Mouse (Mus musculus) CH12.LX (cell line): ENCODE results near the gene Capn11.
A peak's percentile ranks its signal among the peaks of the same experiment; 100 is the strongest.

Source experiments
- CTCF ChIP-seq, 2 experiments: IDR thresholded peaks in 1 of 2; conservative IDR thresholded peaks in 1 of 2; 2 replicates each; pipeline ENCODE4 v1.5.1; 2011 to 2012; ENCODE audit warnings: low read depth in 2 of 2, low read length in 2 of 2, improper control_type of control experiment in 1 of 2, inconsistent platforms in 1 of 2, mild to moderate bottlenecking in 1 of 2, moderate library complexity in 1 of 2
- E2F4 ChIP-seq: IDR thresholded peaks from 2 replicates; pipeline ENCODE4 v1.6.1; 2011; ENCODE audit warnings: low read depth, low read length, improper control_type of control experiment; ENCODE audit not compliant: insufficient replicate concordance
- ELF1 ChIP-seq: IDR thresholded peaks from 2 replicates; pipeline ENCODE4 v1.6.1; 2014; ENCODE audit warnings: low read depth, mild to moderate bottlenecking, inconsistent platforms, low read length, improper control_type of control experiment
- EP300 ChIP-seq: IDR thresholded peaks from 2 replicates; pipeline ENCODE4 v1.6.1; 2011; ENCODE audit warnings: low read length, improper control_type of control experiment
- MAX ChIP-seq: IDR thresholded peaks from 2 replicates; pipeline ENCODE4 v1.6.1; 2011; ENCODE audit warnings: low read length, improper control_type of control experiment
- NELFE ChIP-seq: IDR thresholded peaks from 2 replicates; pipeline ENCODE4 v1.6.1; 2011; ENCODE audit warnings: low read depth, low read length, improper control_type of control experiment
- PAX5 ChIP-seq: IDR thresholded peaks from 2 replicates; pipeline ENCODE4 v1.6.1; 2012; ENCODE audit warnings: low read length, inconsistent platforms, mixed read lengths
- SIN3A ChIP-seq: IDR thresholded peaks from 2 replicates; pipeline ENCODE4 v1.6.1; 2012; ENCODE audit warnings: low read length, improper control_type of control experiment, inconsistent platforms
- ZC3H11A ChIP-seq: IDR thresholded peaks from 2 replicates; pipeline ENCODE4 v1.6.1; 2012; ENCODE audit warnings: low read depth, mild to moderate bottlenecking, inconsistent platforms, low read length, improper control_type of control experiment
- ZNF384 ChIP-seq: IDR thresholded peaks from 2 replicates; pipeline ENCODE4 v1.6.1; 2012; ENCODE audit warnings: low read depth, low read length, improper control_type of control experiment, inconsistent platforms

DNA sequence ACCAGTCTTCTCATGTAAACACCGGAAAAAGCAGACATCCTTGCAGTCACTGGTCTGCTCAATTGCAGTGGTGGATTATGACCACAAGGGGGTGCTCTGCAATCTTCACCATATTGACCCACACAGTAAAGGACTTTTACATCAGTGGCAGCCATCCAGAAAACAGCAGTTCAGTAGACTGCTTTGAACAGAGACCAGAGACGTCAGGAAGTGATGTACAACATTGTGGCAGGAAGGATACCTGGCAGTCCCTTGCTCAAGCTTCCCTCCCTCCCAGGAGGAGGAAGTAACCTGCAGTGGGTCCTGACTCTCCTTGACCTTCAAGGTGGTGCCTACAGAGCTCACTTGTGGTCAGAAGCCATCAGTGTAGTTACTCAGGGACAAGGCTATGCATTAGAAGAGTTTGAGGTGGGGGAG is 77.5 kb downstream of the Capn11 start:
- TF ChIP-seq MAX (no peak), E2F4 (no peak), NELFE (no peak), CTCF (conservative IDR thresholded peaks at IDR 0.05 in 1 of 2, IDR thresholded peaks at IDR 0.05 in 1 of 2; ENCODE audit: low read depth in 2 of 2, low read length in 2 of 2) (peak; percentile 89 to 96), ELF1 (no peak; the same call in 1 of the 2 replicates), SIN3A (no peak), PAX5 (no peak), ZC3H11A (no peak), EP300 (no peak), ZNF384 (no peak)
